Mouse (Mus musculus) liver, postnatal 0 days (tissue): Measurements from ENCODE around the gene Pex3. TPM values are rescaled to one million over a fixed set of nuclear protein-coding genes. Genes with fewer than 3 reads are reported as not detected.

Experiments
- ATAC-seq: fragments of 200-750 bp; cut with Nextera tagmentation; 2 replicates; pipeline ENCODE4 v1.8.0; 2017; ENCODE audit warnings: mild to moderate bottlenecking, moderate library complexity
- DNase-seq: peaks from one replicate; pipeline ENCODE4 v3.0.0-alpha.2; 2016
- H3K27ac ChIP-seq: fragments of 300-500 bp; sonication (generic); 2 replicates; pipeline ENCODE4 v1.5.1; 2014; ENCODE audit warnings: antibody characterized with exemption, moderate library complexity, mild to moderate bottlenecking, low read depth
- H3K27me3 ChIP-seq: fragments of 300-500 bp; sonication (generic); 2 replicates; pipeline ENCODE4 v1.6.1; 2014; ENCODE audit warnings: low read length, control low read depth, mixed read lengths; ENCODE audit not compliant: insufficient read depth
- H3K36me3 ChIP-seq: fragments of 300-500 bp; sonication (generic); replicated peaks from 2 replicates; pipeline ENCODE4 v1.6.1; 2014; ENCODE audit warnings: mild to moderate bottlenecking, control low read depth, low read length, moderate library complexity, mixed read lengths; ENCODE audit not compliant: insufficient read depth
- H3K4me1 ChIP-seq: fragments of 300-500 bp; sonication (generic); 2 replicates; pipeline ENCODE4 v1.6.1; 2014; ENCODE audit warnings: antibody characterized with exemption, mild to moderate bottlenecking, control low read depth; ENCODE audit not compliant: insufficient read depth
- H3K4me2 ChIP-seq: fragments of 300-500 bp; sonication (generic); 2 replicates; pipeline ENCODE4 v1.6.1; 2014; ENCODE audit warnings: low read depth, mild to moderate bottlenecking, low read length, moderate library complexity, mixed read lengths
- H3K4me3 ChIP-seq: fragments of 300-500 bp; sonication (generic); 2 replicates; pipeline ENCODE4 v1.5.1; 2014; ENCODE audit warnings: low read depth, low read length
- H3K9ac ChIP-seq: fragments of 300-500 bp; sonication (generic); replicated peaks from 2 replicates; pipeline ENCODE4 v1.6.1; 2014; ENCODE audit warnings: mild to moderate bottlenecking, moderate library complexity
- H3K9me3 ChIP-seq: fragments of 300-500 bp; sonication (generic); 2 replicates; pipeline ENCODE4 v1.6.1; 2016; ENCODE audit warnings: mild to moderate bottlenecking, control low read depth, low read length, mixed read lengths
- CTCF ChIP-seq: sonication (generic); IDR thresholded peaks from 2 replicates; pipeline ENCODE4 v1.5.1; 2016; ENCODE audit warnings: antibody characterized with exemption, low read depth
- EP300 ChIP-seq: IDR thresholded peaks from 2 replicates; pipeline ENCODE4 v1.6.1; 2016; ENCODE audit warnings: antibody characterized with exemption, low read depth, mild to moderate bottlenecking
- WGBS: fragments of 180-500 bp; shearing (Covaris S2); extraction: QIAGEN DNeasy Blood & Tissue Kit; methylation state at CpG from one replicate; pipeline ENCODE4 v1.1.7; 2014; ENCODE audit not compliant: insufficient replicate concordance; 5-methylcytosine and 5-hydroxymethylcytosine counted together
- polyA plus RNA-seq: library from polyadenylated mRNA; unstranded; fragments of >200 nt; fragmentation: Nextera tagmentation; extraction: Ambion mirVana; gene quantifications from 2 replicates; pipeline ENCODE4 v1.2.1, GENCODE M21; 2015

The Pex3 gene
- polyA plus RNA-seq, 1 experiment from 2014 or later, result 13.6 TPM

- no peak overlapping the region for H3K27ac ChIP-seq
- H3K36me3 ChIP-seq, result no peaks in the 10 kb centered on the region
- H3K4me2 ChIP-seq, result no peak overlapping the region
- H3K4me3 ChIP-seq, result no peak overlapping the region
- ATAC-seq (no peak), DNase-seq (no peak)
- no peaks in the 10 kb centered on the region for H3K27me3 ChIP-seq
- 85% methylated on average over 10 of the region's 10 CpGs for WGBS
- peaks cover 3% of the 10 kb centered on the region; the same call in 1 of the 2 replicates for H3K9me3 ChIP-seq
- TF ChIP-seq EP300, result no peak
- TF ChIP-seq CTCF, result no peak
- no peaks in the 10 kb centered on the region for H3K4me1 ChIP-seq
- no peak overlapping the region for H3K9ac ChIP-seq
Observed at GRCm38 (mm10) chr10:13592196-13592595, 39.3 kb upstream of the Pex3 start.

- Histone ChIP-seq H3K4me1 (no peaks in the 10 kb centered on the region), H3K9ac (no peak overlapping the region), H3K4me3 (no peak overlapping the region), H3K27ac (no peak overlapping the region), H3K27me3 (no peaks in the 10 kb centered on the region), H3K36me3 (no peaks in the 10 kb centered on the region), H3K4me2 (no peak overlapping the region), H3K9me3 (peaks cover 3% of the 10 kb centered on the region; the same call in 1 of the 2 replicates)
- ATAC-seq, result no peak
- TF ChIP-seq CTCF (no peak), EP300 (no peak)
- no peak for DNase-seq
- WGBS, result 61% methylated on average over 2 of the region's 2 CpGs
Observed at GRCm38 (mm10) chr10:13587914-13588313, 35.0 kb upstream of the Pex3 start.

- H3K4me3 ChIP-seq, result no peak overlapping the region
- no peaks in the 10 kb centered on the region for H3K36me3 ChIP-seq
- H3K27me3 ChIP-seq, result no peaks in the 10 kb centered on the region
- DNase-seq, result no peak
- no peak overlapping the region for H3K27ac ChIP-seq
- no peak overlapping the region for H3K4me2 ChIP-seq
- WGBS, result 63% methylated on average over 7 of the region's 7 CpGs
- no peak for ATAC-seq
- H3K9ac ChIP-seq, result no peak overlapping the region
- TF ChIP-seq EP300 (no peak), CTCF (no peak)
- no peaks in the 10 kb centered on the region for H3K4me1 ChIP-seq
- H3K9me3 ChIP-seq, result no peaks in the 10 kb centered on the region
Observed at GRCm38 (mm10) chr10:13577123-13577522, 24.2 kb upstream of the Pex3 start.

- Histone ChIP-seq H3K36me3 (no peaks in the 10 kb centered on the region), H3K4me1 (peaks cover 3% of the 10 kb centered on the region; the same call in 1 of the 2 replicates), H3K27ac (no peak overlapping the region), H3K4me2 (no peak overlapping the region), H3K9me3 (no peaks in the 10 kb centered on the region), H3K4me3 (no peak overlapping the region), H3K9ac (no peak overlapping the region), H3K27me3 (no peaks in the 10 kb centered on the region)
- no peak for TF ChIP-seq CTCF
- TF ChIP-seq EP300, result no peak
- whole genome bisulfite sequencing, result 76% methylated on average over 6 of the region's 6 CpGs
- DNase-seq (no peak), ATAC-seq (no peak)
Observed at GRCm38 (mm10) chr10:13572410-13572809, 19.5 kb upstream of the Pex3 start.

- Histone ChIP-seq H3K4me1 (peaks cover 3% of the 10 kb centered on the region; the same call in 1 of the 2 replicates), H3K36me3 (no peaks in the 10 kb centered on the region), H3K4me3 (no peak overlapping the region), H3K27ac (no peak overlapping the region), H3K27me3 (no peaks in the 10 kb centered on the region), H3K9ac (no peak overlapping the region), H3K9me3 (no peaks in the 10 kb centered on the region), H3K4me2 (no peak overlapping the region)
- TF ChIP-seq CTCF, result no peak
- no peak for TF ChIP-seq EP300
- ATAC-seq (no peak), DNase-seq (no peak)
- WGBS, result 54% methylated on average over 10 of the region's 10 CpGs
Observed at GRCm38 (mm10) chr10:13572003-13572402, 19.1 kb upstream of the Pex3 start.

- TF ChIP-seq CTCF, result no peak
- TF ChIP-seq EP300, result no peak
- Histone ChIP-seq H3K9me3 (no peaks in the 10 kb centered on the region), H3K27ac (no peak overlapping the region), H3K4me3 (no peak overlapping the region), H3K36me3 (no peaks in the 10 kb centered on the region), H3K9ac (no peak overlapping the region), H3K4me1 (peaks cover 3% of the 10 kb centered on the region; the same call in 1 of the 2 replicates), H3K27me3 (no peaks in the 10 kb centered on the region), H3K4me2 (no peak overlapping the region)
- 67% methylated on average over 9 of the region's 9 CpGs for WGBS
- DNase-seq, result no peak
- ATAC-seq, result no peak
Observed at GRCm38 (mm10) chr10:13570697-13571538, 18.0 kb upstream of the Pex3 start.
